Mouse (Mus musculus): ENCODE results near the gene Egfl7. TPM values are rescaled to one million over a fixed set of nuclear protein-coding genes. Genes with fewer than 3 reads are reported as not detected.

The Egfl7 gene
- polyA plus RNA-seq, 1 experiment from 2014 or later, result 118 TPM

DNA sequence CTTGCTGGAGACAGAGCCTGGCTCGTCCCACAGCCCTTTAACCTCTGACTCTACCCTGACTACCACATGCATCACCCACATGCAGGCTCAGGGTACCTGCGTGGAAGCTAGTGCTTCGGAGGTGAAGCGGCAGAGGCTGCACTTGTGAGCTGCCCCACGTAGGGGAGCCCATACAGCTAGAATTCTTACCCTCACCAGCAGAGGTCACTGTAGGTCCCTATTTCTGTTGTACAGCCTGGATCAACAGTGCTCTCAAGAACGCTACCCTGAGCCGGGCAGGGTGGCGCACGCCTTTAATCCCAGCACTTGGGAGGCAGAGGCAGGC is 14.2 kb downstream of the Egfl7 start:
- Histone ChIP-seq H3K4me2 (ENCODE audit: low read depth, low read length) (no peak overlapping the region), H3K4me3 (ENCODE audit: low read length) (no peak overlapping the region), H3K27ac (ENCODE audit: low read length) (no peak overlapping the region), H3K36me3 (ENCODE audit: control insufficient read depth, insufficient read depth, low read length) (0 out of 2 replicates have a peak, but pooled peaks cover 9% of the 10 kb centered on the region), H3K9me3 (ENCODE audit: control insufficient read depth, low read length) (no peaks in the 10 kb centered on the region), H3K27me3 (replicated peaks; ENCODE audit: control insufficient read depth, insufficient read depth, low read length) (no peaks in the 10 kb centered on the region), H3K4me1 (ENCODE audit: control insufficient read depth, insufficient read depth, low read length) (peaks cover 15% of the 10 kb centered on the region), H3K9ac (ENCODE audit: low read depth, low read length) (no peak overlapping the region)
- WGBS, result 63% methylated on average over 9 of the region's 9 CpGs
- peak; percentile 29 for ATAC-seq

DNA sequence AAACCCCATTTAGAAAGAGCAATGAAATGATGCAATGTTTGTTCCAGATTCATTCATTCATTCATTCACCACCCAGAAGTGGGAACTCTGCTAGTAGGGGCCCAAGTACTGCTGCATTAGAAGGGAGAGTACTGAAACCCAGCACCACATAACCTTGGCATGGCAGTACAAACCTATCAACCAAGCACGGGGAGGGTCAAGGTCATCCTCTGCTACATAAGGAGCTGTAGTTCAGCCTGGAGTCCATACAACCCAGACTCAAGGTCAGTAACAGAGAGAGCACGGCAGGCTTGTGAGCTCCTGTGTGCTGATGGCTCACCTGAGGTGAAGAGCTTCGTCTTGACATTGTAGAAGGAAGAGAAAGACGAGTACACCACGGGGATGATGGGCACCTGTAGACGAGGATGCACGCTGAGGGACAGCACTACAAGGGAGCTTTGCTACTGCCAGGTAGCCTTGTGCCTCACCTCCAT is 14.7 kb downstream of the Egfl7 start:
- 79% methylated on average over 7 of the region's 7 CpGs for WGBS
- 0 out of 2 replicates have a peak, but pooled peaks cover 9% of the 10 kb centered on the region for H3K36me3 ChIP-seq (ENCODE audit: control insufficient read depth, insufficient read depth, low read length)
- H3K4me2 ChIP-seq (ENCODE audit: low read depth, low read length), result peak overlapping the region; percentile 15; the same call in 1 of the 2 replicates
- H3K9ac ChIP-seq (ENCODE audit: low read depth, low read length), result no peak overlapping the region
- H3K27ac ChIP-seq (ENCODE audit: low read length), result peak overlapping the region; percentile 81
- no peak overlapping the region for H3K4me3 ChIP-seq (ENCODE audit: low read length)
- H3K9me3 ChIP-seq (ENCODE audit: control insufficient read depth, low read length), result no peaks in the 10 kb centered on the region
- peaks cover 15% of the 10 kb centered on the region for H3K4me1 ChIP-seq (ENCODE audit: control insufficient read depth, insufficient read depth, low read length)
- no peaks in the 10 kb centered on the region for H3K27me3 ChIP-seq (replicated peaks; ENCODE audit: control insufficient read depth, insufficient read depth, low read length)
- ATAC-seq, result peak; percentile 17

DNA sequence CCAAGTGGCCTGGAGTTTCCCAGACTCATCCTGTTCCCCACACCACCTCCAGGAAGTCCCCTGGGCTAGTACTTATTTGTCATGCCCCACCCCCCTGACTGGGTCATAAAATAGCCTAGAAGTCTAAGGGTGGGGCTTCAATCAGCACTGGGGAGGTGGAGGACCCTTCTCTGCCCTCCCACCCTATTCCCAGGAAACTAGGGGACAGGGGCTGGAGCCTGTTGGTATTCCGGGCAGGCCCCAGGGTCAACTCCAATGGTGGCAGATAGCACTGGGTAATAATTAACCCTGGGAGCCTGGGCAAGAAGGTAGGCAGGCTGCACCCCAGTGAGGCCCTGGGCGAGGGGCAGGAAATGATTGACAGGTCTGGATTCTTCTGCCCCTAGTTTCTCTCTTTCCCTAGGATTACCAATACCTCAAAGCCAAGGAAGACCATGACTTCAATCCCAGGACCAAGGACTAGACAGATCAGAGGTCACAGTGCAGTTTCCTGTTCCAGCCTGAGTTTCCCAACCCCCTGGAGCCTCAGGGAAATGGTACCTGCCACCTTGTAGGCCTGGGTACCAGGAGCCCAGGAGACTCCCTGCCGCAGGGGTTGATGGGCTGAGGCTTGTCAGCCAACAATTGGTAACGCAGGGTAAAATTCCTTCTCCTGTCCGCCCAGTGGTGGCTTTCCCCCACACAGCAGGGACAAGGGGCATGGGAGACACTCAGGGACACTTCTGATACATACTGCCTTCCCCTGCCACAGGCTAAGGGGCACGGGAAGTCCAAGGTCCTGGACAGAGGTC is 15.3 kb downstream of the Egfl7 start:
- Histone ChIP-seq H3K36me3 (ENCODE audit: control insufficient read depth, insufficient read depth, low read length) (0 out of 2 replicates have a peak, but pooled peaks cover 9% of the 10 kb centered on the region), H3K4me2 (ENCODE audit: low read depth, low read length) (peak overlapping the region; percentile 15), H3K27ac (ENCODE audit: low read length) (peak overlapping the region; percentile 81), H3K9ac (ENCODE audit: low read depth, low read length) (peak overlapping the region; percentile 2; the same call in 1 of the 2 replicates), H3K4me1 (ENCODE audit: control insufficient read depth, insufficient read depth, low read length) (peaks cover 16% of the 10 kb centered on the region), H3K9me3 (ENCODE audit: control insufficient read depth, low read length) (no peaks in the 10 kb centered on the region), H3K4me3 (ENCODE audit: low read length) (no peak overlapping the region), H3K27me3 (replicated peaks; ENCODE audit: control insufficient read depth, insufficient read depth, low read length) (no peaks in the 10 kb centered on the region)
- peak; percentile 91 for ATAC-seq
- WGBS, result 54% methylated on average over 6 of the region's 6 CpGs

DNA sequence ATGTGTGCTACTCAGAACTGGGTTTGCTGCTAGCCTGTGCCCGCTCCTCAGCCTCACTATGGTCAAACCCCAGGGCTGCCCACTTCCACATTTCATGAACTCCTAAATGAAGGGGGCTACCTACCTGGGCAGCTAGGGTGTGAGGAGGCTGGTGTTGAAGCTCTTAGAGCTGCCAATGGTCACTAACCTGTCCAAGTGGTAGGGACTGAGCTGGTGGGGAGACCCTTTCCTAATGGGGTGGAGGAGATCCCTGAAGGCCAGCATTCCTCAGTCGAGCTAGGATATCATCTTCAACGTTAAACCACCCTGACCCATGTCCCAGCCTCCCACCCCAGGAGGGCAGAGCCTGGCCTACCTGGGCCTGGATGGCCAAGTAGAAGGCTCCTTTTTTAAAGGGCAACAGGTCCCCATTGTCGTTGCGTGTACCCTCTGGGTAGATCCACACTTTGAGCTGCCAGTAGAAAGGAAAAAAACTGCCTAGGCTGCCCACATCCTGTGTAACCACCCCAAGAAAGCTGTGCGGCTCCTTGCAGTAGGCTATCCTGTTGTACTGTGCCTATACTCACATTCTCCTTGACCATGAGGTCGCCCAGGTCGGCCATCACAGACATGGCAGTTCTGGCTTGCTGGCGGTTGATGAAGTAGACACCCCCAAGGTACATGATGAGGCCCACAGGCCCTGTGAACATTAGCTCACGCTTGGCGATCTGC is 16.1 kb downstream of the Egfl7 start:
- Histone ChIP-seq H3K27me3 (replicated peaks; ENCODE audit: control insufficient read depth, insufficient read depth, low read length) (no peaks in the 10 kb centered on the region), H3K36me3 (ENCODE audit: control insufficient read depth, insufficient read depth, low read length) (0 out of 2 replicates have a peak, but pooled peaks cover 9% of the 10 kb centered on the region), H3K4me1 (ENCODE audit: control insufficient read depth, insufficient read depth, low read length) (peaks cover 23% of the 10 kb centered on the region), H3K9ac (ENCODE audit: low read depth, low read length) (peak overlapping the region; percentile 2; the same call in 1 of the 2 replicates), H3K4me3 (ENCODE audit: low read length) (no peak overlapping the region), H3K4me2 (ENCODE audit: low read depth, low read length) (no peak overlapping the region), H3K27ac (ENCODE audit: low read length) (peak overlapping the region; percentile 81), H3K9me3 (ENCODE audit: control insufficient read depth, low read length) (no peaks in the 10 kb centered on the region)
- 80% methylated on average over 11 of the region's 11 CpGs for WGBS
- ATAC-seq, result no peak

DNA sequence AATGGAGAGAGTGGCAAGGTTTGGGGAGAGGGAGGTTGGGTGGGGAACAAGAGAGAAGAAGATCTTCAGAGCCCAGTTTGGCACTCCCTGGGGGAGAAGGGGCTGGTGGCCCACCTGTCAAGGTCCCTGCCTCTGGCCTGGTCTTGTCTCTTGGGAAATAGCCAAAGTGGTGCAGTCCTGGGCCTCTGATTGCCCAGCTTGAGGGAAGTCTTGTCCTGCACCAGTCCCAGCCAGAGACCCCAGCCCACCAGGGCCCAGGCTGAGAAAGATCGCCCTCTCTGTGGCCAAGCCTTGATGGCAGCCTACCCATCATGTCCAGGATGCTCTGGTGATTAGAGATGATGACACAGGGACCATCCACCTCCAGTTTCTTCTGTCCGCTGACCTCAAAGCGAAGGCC is 17.1 kb downstream of the Egfl7 start:
- H3K4me2 ChIP-seq (ENCODE audit: low read depth, low read length), result no peak overlapping the region
- no peak overlapping the region for H3K27ac ChIP-seq (ENCODE audit: low read length)
- H3K36me3 ChIP-seq (ENCODE audit: control insufficient read depth, insufficient read depth, low read length), result 0 out of 2 replicates have a peak, but pooled peaks cover 9% of the 10 kb centered on the region
- no peaks in the 10 kb centered on the region for H3K9me3 ChIP-seq (ENCODE audit: control insufficient read depth, low read length)
- no peak overlapping the region for H3K4me3 ChIP-seq (ENCODE audit: low read length)
- ATAC-seq, result no peak
- H3K4me1 ChIP-seq (ENCODE audit: control insufficient read depth, insufficient read depth, low read length), result peaks cover 24% of the 10 kb centered on the region
- H3K27me3 ChIP-seq (replicated peaks; ENCODE audit: control insufficient read depth, insufficient read depth, low read length), result no peaks in the 10 kb centered on the region
- WGBS, result 98% methylated on average over 3 of the region's 3 CpGs
- no peak overlapping the region for H3K9ac ChIP-seq (ENCODE audit: low read depth, low read length)

DNA sequence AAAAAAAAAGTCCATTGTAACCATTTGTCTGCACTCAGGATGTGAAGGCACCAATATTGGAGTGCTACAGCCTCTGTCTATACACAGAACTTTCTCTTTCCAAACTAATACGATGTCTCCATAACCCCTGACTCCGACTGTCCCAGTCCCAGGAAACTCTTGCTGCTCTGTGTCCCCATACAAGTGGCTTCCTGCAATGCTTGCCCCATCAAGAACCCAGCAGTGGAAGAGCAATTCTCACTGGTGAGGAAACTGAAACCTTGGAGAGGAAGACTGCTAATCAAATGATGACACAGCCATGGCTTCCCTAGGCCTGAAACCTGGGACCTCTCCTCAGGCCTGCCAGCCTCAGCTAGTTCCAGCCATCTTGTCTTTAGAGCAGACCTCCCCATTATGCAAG is 18.0 kb downstream of the Egfl7 start:
- no peak for ATAC-seq
- Histone ChIP-seq H3K9ac (ENCODE audit: low read depth, low read length) (no peak overlapping the region), H3K36me3 (ENCODE audit: control insufficient read depth, insufficient read depth, low read length) (0 out of 2 replicates have a peak, but pooled peaks cover 9% of the 10 kb centered on the region), H3K27me3 (replicated peaks; ENCODE audit: control insufficient read depth, insufficient read depth, low read length) (no peaks in the 10 kb centered on the region), H3K9me3 (ENCODE audit: control insufficient read depth, low read length) (no peaks in the 10 kb centered on the region), H3K4me1 (ENCODE audit: control insufficient read depth, insufficient read depth, low read length) (peaks cover 29% of the 10 kb centered on the region), H3K4me3 (ENCODE audit: low read length) (no peak overlapping the region), H3K27ac (ENCODE audit: low read length) (no peak overlapping the region), H3K4me2 (ENCODE audit: low read depth, low read length) (no peak overlapping the region)
- WGBS, result 88% methylated on average over 2 of the region's 2 CpGs

DNA sequence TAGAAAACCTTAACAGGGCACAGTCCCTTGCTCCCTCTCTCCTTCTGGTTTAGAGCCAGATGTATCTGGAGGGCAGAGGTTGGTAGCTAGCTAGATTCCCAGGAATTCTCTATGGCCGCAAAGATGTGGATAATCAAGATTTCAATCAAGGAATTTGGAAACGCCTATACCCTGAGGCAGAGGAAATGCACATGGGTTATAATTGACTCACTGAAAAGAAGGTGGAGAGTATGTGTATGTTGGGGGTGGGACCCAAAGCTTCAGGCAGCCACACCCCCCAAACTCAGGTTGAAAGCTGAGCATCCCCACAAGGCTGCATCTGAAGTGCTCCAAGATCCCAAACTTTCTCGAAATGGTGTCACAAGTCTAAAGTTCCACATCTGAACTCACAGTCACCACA is 18.6 kb downstream of the Egfl7 start:
- no peak for ATAC-seq
- no peak overlapping the region for H3K27ac ChIP-seq (ENCODE audit: low read length)

DNA sequence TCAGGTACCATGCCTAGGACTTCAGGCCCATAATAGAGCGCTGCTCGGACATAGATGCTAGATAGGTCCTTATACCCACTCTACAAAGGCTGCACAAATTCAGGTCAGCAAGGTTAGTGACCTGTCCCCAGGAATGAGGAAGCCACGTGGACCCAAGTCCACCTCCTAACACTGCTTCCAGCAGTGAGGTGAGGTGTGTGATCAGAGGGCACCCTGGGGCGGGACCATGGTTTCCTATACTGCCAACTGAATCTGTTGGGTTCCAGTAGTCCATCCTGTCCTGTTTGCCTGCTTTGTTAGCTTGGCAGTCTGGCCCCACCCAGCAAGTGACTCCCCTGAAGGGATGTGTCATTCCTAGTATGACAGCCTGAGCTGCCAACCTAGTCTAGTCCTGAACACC is 20.2 kb downstream of the Egfl7 start:
- Histone ChIP-seq H3K4me3 (ENCODE audit: low read length) (no peak overlapping the region), H3K36me3 (ENCODE audit: control insufficient read depth, insufficient read depth, low read length) (0 out of 2 replicates have a peak, but pooled peaks cover 5% of the 10 kb centered on the region), H3K9me3 (ENCODE audit: control insufficient read depth, low read length) (no peaks in the 10 kb centered on the region), H3K4me1 (ENCODE audit: control insufficient read depth, insufficient read depth, low read length) (peaks cover 27% of the 10 kb centered on the region), H3K27me3 (replicated peaks; ENCODE audit: control insufficient read depth, insufficient read depth, low read length) (no peaks in the 10 kb centered on the region), H3K4me2 (ENCODE audit: low read depth, low read length) (0 out of 2 replicates have a peak overlapping the region, but pooled peaks have one; percentile 18), H3K9ac (ENCODE audit: low read depth, low read length) (no peak overlapping the region), H3K27ac (ENCODE audit: low read length) (peak overlapping the region; percentile 21)
- ATAC-seq, result no peak
- WGBS, result 85% methylated on average over 4 of the region's 4 CpGs

More for the DNA sequence above, 18.6 kb downstream of the Egfl7 start:
- no peak overlapping the region for H3K9ac ChIP-seq (ENCODE audit: low read depth, low read length)
- 0 out of 2 replicates have a peak, but pooled peaks cover 5% of the 10 kb centered on the region for H3K36me3 ChIP-seq (ENCODE audit: control insufficient read depth, insufficient read depth, low read length)
- peaks cover 33% of the 10 kb centered on the region for H3K4me1 ChIP-seq (ENCODE audit: control insufficient read depth, insufficient read depth, low read length)
- no peak overlapping the region for H3K4me2 ChIP-seq (ENCODE audit: low read depth, low read length)
- H3K4me3 ChIP-seq (ENCODE audit: low read length), result no peak overlapping the region
- H3K27me3 ChIP-seq (replicated peaks; ENCODE audit: control insufficient read depth, insufficient read depth, low read length), result no peaks in the 10 kb centered on the region
- WGBS, result 76% methylated on average over 3 of the region's 3 CpGs
- no peaks in the 10 kb centered on the region for H3K9me3 ChIP-seq (ENCODE audit: control insufficient read depth, low read length)

DNA sequence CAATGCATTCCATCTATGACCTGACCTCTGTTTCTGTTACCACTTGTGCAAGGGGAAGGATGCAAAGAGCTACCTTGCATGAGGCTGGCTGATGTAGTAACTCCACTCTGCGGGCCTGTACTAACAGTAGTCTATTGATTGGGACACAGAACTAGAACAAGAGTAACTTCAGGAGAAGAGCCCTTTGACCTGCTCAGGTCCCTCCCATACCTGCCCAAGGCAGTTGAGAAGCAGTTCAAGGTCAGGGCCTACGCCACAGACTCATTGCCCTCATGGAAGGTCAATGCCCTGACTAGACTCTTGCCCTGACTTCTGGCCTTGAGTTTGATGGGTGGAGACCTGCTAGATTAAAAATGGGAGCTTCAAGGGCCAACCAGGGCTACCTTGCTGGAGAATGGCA is 20.9 kb downstream of the Egfl7 start:
- H3K27ac ChIP-seq (ENCODE audit: low read length), result peak overlapping the region; percentile 18; the same call in 1 of the 2 replicates
- no peak overlapping the region for H3K4me2 ChIP-seq (ENCODE audit: low read depth, low read length)
- peaks cover 23% of the 10 kb centered on the region for H3K4me1 ChIP-seq (ENCODE audit: control insufficient read depth, insufficient read depth, low read length)
- ATAC-seq, result no peak
- no peak overlapping the region for H3K4me3 ChIP-seq (ENCODE audit: low read length)
- H3K9me3 ChIP-seq (ENCODE audit: control insufficient read depth, low read length), result no peaks in the 10 kb centered on the region
- H3K36me3 ChIP-seq (ENCODE audit: control insufficient read depth, insufficient read depth, low read length), result 0 out of 2 replicates have a peak, but pooled peaks cover 4% of the 10 kb centered on the region
- WGBS, result 65% methylated on average over 2 of the region's 2 CpGs
- no peaks in the 10 kb centered on the region for H3K27me3 ChIP-seq (replicated peaks; ENCODE audit: control insufficient read depth, insufficient read depth, low read length)
- H3K9ac ChIP-seq (ENCODE audit: low read depth, low read length), result no peak overlapping the region
